In the genomic region with DNA sequence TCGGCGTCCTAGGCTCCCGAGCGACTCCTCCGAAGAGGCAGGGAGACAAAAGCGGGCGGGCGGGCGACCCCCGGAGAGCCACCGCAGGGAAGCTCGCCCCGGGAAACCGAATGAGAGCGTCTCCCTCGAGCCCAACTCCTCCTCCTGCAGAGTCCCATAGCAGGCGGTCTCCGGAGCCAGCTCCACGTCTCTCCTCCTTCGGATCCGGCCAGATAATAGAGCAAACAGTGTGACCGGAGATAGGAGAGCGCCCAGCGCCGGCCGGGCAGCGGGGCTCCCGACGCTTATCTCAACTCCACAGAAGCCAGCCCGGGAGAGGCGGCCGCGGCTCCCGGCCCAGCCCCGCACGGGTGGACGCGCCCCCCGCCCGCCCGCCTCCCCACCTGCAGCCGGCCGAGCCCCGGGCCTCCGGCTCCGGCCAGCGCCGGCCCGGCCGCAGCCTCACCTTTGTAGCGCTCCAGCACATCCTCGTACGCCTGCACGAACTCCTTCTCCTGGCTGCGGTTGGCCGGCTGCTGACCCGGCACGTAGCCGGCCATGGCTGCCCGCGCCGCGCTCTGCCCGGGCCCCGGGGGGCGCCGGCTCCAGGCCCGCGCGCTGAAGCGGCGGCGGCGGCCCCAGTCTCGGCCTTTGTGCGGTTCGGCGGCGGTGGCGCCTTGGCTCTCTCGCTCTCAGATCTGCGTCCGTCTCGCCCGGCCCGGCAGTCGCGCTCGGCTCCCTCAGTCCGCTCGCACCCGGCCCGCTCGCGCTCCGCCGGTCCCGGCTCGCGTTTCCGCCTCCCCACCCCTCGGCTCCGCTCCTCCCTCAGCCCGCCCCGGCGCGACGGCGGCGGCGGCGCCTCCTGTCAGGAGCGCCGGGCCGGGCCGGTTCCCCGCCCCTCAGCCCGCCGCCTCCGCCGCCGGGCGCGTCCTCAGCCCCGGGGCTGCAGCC, we compare ENCODE assay signal across 8 mouse cellular contexts. TPM values are rescaled to one million over a fixed set of nuclear protein-coding genes. Genes with fewer than 3 reads are reported as not detected.
DNase-seq lines count a peak whose midpoint lies in the region; ATAC-seq and TF ChIP-seq lines count a peak whose summit lies in the region.

No protein-coding gene starts in this region.

- H3K4me2 ChIP-seq in heart, embryonic 16.5 days (ENCODE audit: low read depth, low read length): peak overlapping the region; percentile 88
- peak overlapping the region; percentile 72 for H3K4me2 ChIP-seq in lung, embryonic 16.5 days (ENCODE audit: low read depth, low read length)

- DNase-seq in G1E (ENCODE audit: low spot score): peak; percentile 73
- DNase-seq in brain, adult 2 months (ENCODE audit: low read depth, low spot score): peak; percentile 83
- DNase-seq in kidney, postnatal 10 days: peak; percentile 88
- peak; percentile 67 for DNase-seq in ovary, adult 18-20 months (ENCODE audit: low spot score)
- peak; percentile 67 for DNase-seq in thymus, postnatal 25 days

- peaks cover 49% of the 10 kb centered on the region for H3K4me1 ChIP-seq in G1E (ENCODE audit: insufficient read depth, low read depth, low read length)
- peaks cover 34% of the 10 kb centered on the region for H3K4me1 ChIP-seq in heart, embryonic 16.5 days (ENCODE audit: control insufficient read depth, insufficient read depth, low read length)
- H3K4me1 ChIP-seq in lung, embryonic 16.5 days (replicated peaks; ENCODE audit: control insufficient read depth, insufficient read depth, low read length): peaks cover 31% of the 10 kb centered on the region

- H3K9ac ChIP-seq in heart, embryonic 16.5 days (ENCODE audit: low read length): peak overlapping the region; percentile 96
- H3K9ac ChIP-seq in lung, embryonic 16.5 days (ENCODE audit: low read length): peak overlapping the region; percentile 97

- peak overlapping the region; percentile 79 for H3K4me3 ChIP-seq in G1E (ENCODE audit: low read depth, low read length)
- peak overlapping the region; percentile 82 for H3K4me3 ChIP-seq in heart, embryonic 16.5 days (ENCODE audit: low read length)
- peak overlapping the region; percentile 96 for H3K4me3 ChIP-seq in lung, embryonic 16.5 days (ENCODE audit: low read length)

- under 1% methylated on average over 118 of the region's 125 CpGs for WGBS in heart, embryonic 16.5 days
- under 1% methylated on average over 85 of the region's 125 CpGs for WGBS in lung, embryonic 16.5 days

- TF ChIP-seq CTCF in G1E (IDR thresholded peaks at IDR 0.05; ENCODE audit: low read depth, low read length): no peak

- peak; percentile 86 for ATAC-seq in G1E (ENCODE audit: extremely low read depth, insufficient number of reproducible peaks, low FRiP score, poor library complexity, severe bottlenecking)
- peak; percentile 90 for ATAC-seq in erythroid progenitor cell, adult 5-6 weeks (replicated peaks; ENCODE audit: low FRiP score, poor library complexity, severe bottlenecking)
- ATAC-seq in heart, embryonic 16.5 days (replicated peaks; ENCODE audit: extremely low read depth, insufficient read depth, low FRiP score): peak; percentile 88
- peak; percentile 85 for ATAC-seq in lung, embryonic 16.5 days (ENCODE audit: low read depth)

- H3K27ac ChIP-seq in heart, embryonic 16.5 days (ENCODE audit: low read length): peak overlapping the region; percentile 90
- peak overlapping the region; percentile 98 for H3K27ac ChIP-seq in lung, embryonic 16.5 days (ENCODE audit: low read length)

- peaks cover 18% of the 10 kb centered on the region for H3K27me3 ChIP-seq in G1E (ENCODE audit: insufficient read depth, low read length)
- H3K27me3 ChIP-seq in heart, embryonic 16.5 days (ENCODE audit: control insufficient read depth, insufficient read depth, low read length): no peaks in the 10 kb centered on the region
- H3K27me3 ChIP-seq in lung, embryonic 16.5 days (ENCODE audit: control insufficient read depth, insufficient read depth, low read depth, low read length): no peaks in the 10 kb centered on the region

- no peaks in the 10 kb centered on the region for H3K36me3 ChIP-seq in G1E (replicated peaks)
- H3K36me3 ChIP-seq in heart, embryonic 16.5 days (ENCODE audit: control insufficient read depth, insufficient read depth): no peaks in the 10 kb centered on the region
- no peaks in the 10 kb centered on the region for H3K36me3 ChIP-seq in lung, embryonic 16.5 days (ENCODE audit: control insufficient read depth, insufficient read depth, low read length)

- no peaks in the 10 kb centered on the region for H3K9me3 ChIP-seq in G1E (replicated peaks)
- H3K9me3 ChIP-seq in heart, embryonic 16.5 days (replicated peaks; ENCODE audit: control insufficient read depth, low read length): no peaks in the 10 kb centered on the region
- H3K9me3 ChIP-seq in lung, embryonic 16.5 days (ENCODE audit: control insufficient read depth, low read length): no peaks in the 10 kb centered on the region

RNA-seq across cellular contexts. Expression of a gene that starts 19.9 kb away (rescaled TPM):
- total RNA-seq in G1E (2014; fragmentation: Nextera tagmentation) (169 and 174 TPM in 2 replicates), G1E (2017) (116 and 129 TPM in 2 replicates)
- 33.7 and 39.3 TPM in 2 replicates for polyA plus RNA-seq in G1E (2012)
- total RNA-seq in erythroid progenitor cell, adult 5-6 weeks (2015; ENCODE audit: low replicate concordance): 177 and 188 TPM in 2 replicates
- total RNA-seq in erythroid progenitor cell, adult 5-6 weeks (2017; ENCODE audit: low replicate concordance): 182 and 227 TPM in 2 replicates
- polyA plus RNA-seq in heart, embryonic 16.5 days (2015; fragmentation: Nextera tagmentation; extraction: Ambion mirVana): 47.1 and 58.8 TPM in 2 replicates
- 77.8 and 89.5 TPM in 2 replicates for polyA plus RNA-seq in lung, embryonic 16.5 days (2015; fragmentation: Nextera tagmentation; extraction: Ambion mirVana)

RNA-seq across cellular contexts. Expression of a gene that starts 53.7 kb away (rescaled TPM):
- total RNA-seq in G1E (2014; fragmentation: Nextera tagmentation) (5.8 and 6.6 TPM in 2 replicates), G1E (2017) (80.6 and 87.6 TPM in 2 replicates)
- polyA plus RNA-seq in G1E (2012): 52.2 and 74.9 TPM in 2 replicates
- 42.2 and 111 TPM in 2 replicates for total RNA-seq in erythroid progenitor cell, adult 5-6 weeks (2015; ENCODE audit: low replicate concordance)
- total RNA-seq in erythroid progenitor cell, adult 5-6 weeks (2017; ENCODE audit: low replicate concordance): 30.5 TPM in 1 of 2 replicates, not detected in the other
- 519 and 560 TPM in 2 replicates for polyA plus RNA-seq in heart, embryonic 16.5 days (2015; fragmentation: Nextera tagmentation; extraction: Ambion mirVana)
- polyA plus RNA-seq in lung, embryonic 16.5 days (2015; fragmentation: Nextera tagmentation; extraction: Ambion mirVana): 294 and 297 TPM in 2 replicates

Comparison
In these comparisons a context has a peak if more than half of its experiments do, and no peak if none do; other contexts are left out.
1. Peak in every context shown above with its lines: DNase-seq, ATAC-seq, H3K4me3 ChIP-seq and H3K27ac ChIP-seq.